Mouse (Mus musculus): ENCODE measurements around the gene Pnmal2. TPM values are rescaled to one million over a fixed set of nuclear protein-coding genes. Genes with fewer than 3 reads are reported as not detected.

Gene Pnmal2
- polyA plus RNA-seq, 1 experiment from 2014 or later, result 3.3 TPM

GRCm38 (mm10) chr7:16905491-16906021 is 38.9 kb upstream of the Pnmal2 start:
- Histone ChIP-seq H3K27ac (ENCODE audit: low read depth, low read length) (no peak overlapping the region; the same call in 1 of the 2 replicates), H3K4me2 (replicated peaks; ENCODE audit: low read depth) (no peak overlapping the region), H3K9me3 (ENCODE audit: control insufficient read depth) (no peaks in the 10 kb centered on the region), H3K4me1 (replicated peaks; ENCODE audit: control insufficient read depth, insufficient read depth, low read length) (no peaks in the 10 kb centered on the region), H3K36me3 (ENCODE audit: control insufficient read depth, insufficient read depth) (no peaks in the 10 kb centered on the region), H3K27me3 (replicated peaks; ENCODE audit: control insufficient read depth, insufficient read depth, low read length) (peaks cover 2% of the 10 kb centered on the region; the same call in 1 of the 2 replicates), H3K4me3 (ENCODE audit: low read depth, low read length) (no peak overlapping the region), H3K9ac (ENCODE audit: low read depth, low read length) (no peak overlapping the region)
- 66% methylated on average over 9 of the region's 9 CpGs for WGBS
- no peak for ATAC-seq
- TF ChIP-seq CTCF (IDR thresholded peaks at IDR 0.05; ENCODE audit: low read depth), result no peak

- H3K36me3 ChIP-seq (ENCODE audit: control insufficient read depth, insufficient read depth), result no peaks in the 10 kb centered on the region
- WGBS, result 22% methylated on average over 6 of the region's 6 CpGs
- ATAC-seq, result no peak
- H3K9me3 ChIP-seq (ENCODE audit: control insufficient read depth), result no peaks in the 10 kb centered on the region
- no peak for TF ChIP-seq CTCF (IDR thresholded peaks at IDR 0.05; ENCODE audit: low read depth)
- H3K9ac ChIP-seq (ENCODE audit: low read depth, low read length), result no peak within 1 kb of the TSS
- H3K4me2 ChIP-seq (replicated peaks; ENCODE audit: low read depth), result no peak within 1 kb of the TSS; the same call in 1 of the 2 replicates
- H3K27ac ChIP-seq (ENCODE audit: low read depth, low read length), result no peak within 1 kb of the TSS; the same call in 1 of the 2 replicates
- no peak within 1 kb of the TSS for H3K4me3 ChIP-seq (ENCODE audit: low read depth, low read length)
- H3K4me1 ChIP-seq (replicated peaks; ENCODE audit: control insufficient read depth, insufficient read depth, low read length), result no peaks in the 10 kb centered on the region
- H3K27me3 ChIP-seq (replicated peaks; ENCODE audit: control insufficient read depth, insufficient read depth, low read length), result no peaks in the 10 kb centered on the region
Measured at GRCm38 (mm10) chr7:16906281-16906680, 38.2 kb upstream of the Pnmal2 start, which contains the start of gene Ptgir. TSS of gene Ptgir (plus strand) at chr7:16906490.

- Histone ChIP-seq H3K9ac (ENCODE audit: low read depth, low read length) (no peak overlapping the region), H3K27ac (ENCODE audit: low read depth, low read length) (no peak overlapping the region; the same call in 1 of the 2 replicates), H3K4me3 (ENCODE audit: low read depth, low read length) (no peak overlapping the region), H3K4me1 (replicated peaks; ENCODE audit: control insufficient read depth, insufficient read depth, low read length) (no peaks in the 10 kb centered on the region), H3K27me3 (replicated peaks; ENCODE audit: control insufficient read depth, insufficient read depth, low read length) (no peaks in the 10 kb centered on the region), H3K4me2 (replicated peaks; ENCODE audit: low read depth) (no peak overlapping the region; the same call in 1 of the 2 replicates), H3K36me3 (ENCODE audit: control insufficient read depth, insufficient read depth) (no peaks in the 10 kb centered on the region), H3K9me3 (ENCODE audit: control insufficient read depth) (no peaks in the 10 kb centered on the region)
- WGBS, result 92% methylated on average over 41 of the region's 41 CpGs
- no peak for ATAC-seq
- no peak for TF ChIP-seq CTCF (IDR thresholded peaks at IDR 0.05; ENCODE audit: low read depth)
Measured at GRCm38 (mm10) chr7:16906889-16907559, 37.5 kb upstream of the Pnmal2 start.

GRCm38 (mm10) chr7:16907842-16908241 is 36.6 kb upstream of the Pnmal2 start:
- Histone ChIP-seq H3K9me3 (ENCODE audit: control insufficient read depth) (no peaks in the 10 kb centered on the region), H3K36me3 (ENCODE audit: control insufficient read depth, insufficient read depth) (no peaks in the 10 kb centered on the region), H3K4me2 (replicated peaks; ENCODE audit: low read depth) (peak overlapping the region; percentile 21; the same call in 1 of the 2 replicates), H3K4me3 (ENCODE audit: low read depth, low read length) (no peak overlapping the region), H3K27ac (ENCODE audit: low read depth, low read length) (no peak overlapping the region), H3K9ac (ENCODE audit: low read depth, low read length) (no peak overlapping the region), H3K4me1 (replicated peaks; ENCODE audit: control insufficient read depth, insufficient read depth, low read length) (no peaks in the 10 kb centered on the region), H3K27me3 (replicated peaks; ENCODE audit: control insufficient read depth, insufficient read depth, low read length) (no peaks in the 10 kb centered on the region)
- 52% methylated on average over 7 of the region's 7 CpGs for WGBS
- ATAC-seq, result no peak
- TF ChIP-seq CTCF (IDR thresholded peaks at IDR 0.05; ENCODE audit: low read depth), result no peak

- H3K27ac ChIP-seq (ENCODE audit: low read depth, low read length), result no peak overlapping the region
- WGBS, result 19% methylated on average over 11 of the region's 11 CpGs
- no peak overlapping the region for H3K4me3 ChIP-seq (ENCODE audit: low read depth, low read length)
Measured at GRCm38 (mm10) chr7:16908367-16908766, 36.1 kb upstream of the Pnmal2 start.

GRCm38 (mm10) chr7:16908859-16909258 is 35.6 kb upstream of the Pnmal2 start:
- Histone ChIP-seq H3K36me3 (ENCODE audit: control insufficient read depth, insufficient read depth) (no peaks in the 10 kb centered on the region), H3K9ac (ENCODE audit: low read depth, low read length) (no peak overlapping the region), H3K4me3 (ENCODE audit: low read depth, low read length) (no peak overlapping the region), H3K4me1 (replicated peaks; ENCODE audit: control insufficient read depth, insufficient read depth, low read length) (no peaks in the 10 kb centered on the region), H3K9me3 (ENCODE audit: control insufficient read depth) (no peaks in the 10 kb centered on the region), H3K27ac (ENCODE audit: low read depth, low read length) (no peak overlapping the region; the same call in 1 of the 2 replicates), H3K4me2 (replicated peaks; ENCODE audit: low read depth) (no peak overlapping the region), H3K27me3 (replicated peaks; ENCODE audit: control insufficient read depth, insufficient read depth, low read length) (no peaks in the 10 kb centered on the region)
- no peak for TF ChIP-seq CTCF (IDR thresholded peaks at IDR 0.05; ENCODE audit: low read depth)
- 57% methylated on average over 11 of the region's 11 CpGs for WGBS
- ATAC-seq, result no peak

More at GRCm38 (mm10) chr7:16908367-16908766, 36.1 kb upstream of the Pnmal2 start:
- no peak for ATAC-seq
- Histone ChIP-seq H3K27me3 (replicated peaks; ENCODE audit: control insufficient read depth, insufficient read depth, low read length) (no peaks in the 10 kb centered on the region), H3K4me2 (replicated peaks; ENCODE audit: low read depth) (peak overlapping the region; percentile 21; the same call in 1 of the 2 replicates), H3K36me3 (ENCODE audit: control insufficient read depth, insufficient read depth) (no peaks in the 10 kb centered on the region), H3K4me1 (replicated peaks; ENCODE audit: control insufficient read depth, insufficient read depth, low read length) (no peaks in the 10 kb centered on the region), H3K9me3 (ENCODE audit: control insufficient read depth) (no peaks in the 10 kb centered on the region), H3K9ac (ENCODE audit: low read depth, low read length) (no peak overlapping the region)
- no peak for TF ChIP-seq CTCF (IDR thresholded peaks at IDR 0.05; ENCODE audit: low read depth)
